In the genomic region with DNA sequence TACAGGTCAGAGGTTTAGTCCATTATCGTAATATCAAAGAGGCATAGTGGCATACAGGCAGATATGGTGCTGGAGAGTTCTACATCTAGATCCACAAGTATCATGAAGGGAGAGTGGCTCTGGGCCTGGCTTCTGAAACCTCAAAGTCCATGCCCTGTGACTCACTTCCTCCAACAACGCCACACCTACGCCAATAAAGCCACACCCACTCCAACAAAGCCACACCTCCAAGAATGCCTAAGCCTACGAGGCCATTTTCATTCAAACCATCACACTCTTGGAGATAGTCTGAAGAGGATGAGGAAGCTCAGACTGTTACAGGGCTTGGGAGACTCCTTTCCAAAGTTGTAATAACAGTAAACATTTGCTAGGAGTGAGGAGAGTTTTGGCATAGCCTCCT, we compare ENCODE assay signal across 20 mouse cellular contexts.
DNase-seq lines count a peak whose midpoint lies in the region; ATAC-seq and TF ChIP-seq lines count a peak whose summit lies in the region.
"Had no signal": no experiment of that assay in that cellular context is flagged by ENCODE, and none has a peak within 500 bp of the region (broad histone marks: within the 10 kb centered on the region; RNA-seq: fewer than 3 reads in every experiment).

No protein-coding gene starts in this region.

- no peaks in the 10 kb centered on the region for H3K9me3 ChIP-seq in stomach, postnatal 0 days (ENCODE audit: control insufficient read depth, low read length)
- H3K9me3 ChIP-seq: embryonic facial prominence, embryonic 10.5 days; forebrain, embryonic 15.5 days; hindbrain, embryonic 10.5 days had no signal

- 0 out of 2 replicates have a peak, but pooled peaks have one; percentile 40 for ATAC-seq in monocyte, adult 5-6 weeks (replicated peaks; ENCODE audit: insufficient number of reproducible peaks, low FRiP score, low TSS enrichment, poor library complexity, severe bottlenecking)
- ATAC-seq in stomach, postnatal 0 days (ENCODE audit: low FRiP score, low TSS enrichment), result no peak
- ATAC-seq: forebrain, embryonic 15.5 days; intestine, embryonic 16.5 days had no signal

- no peaks in the 10 kb centered on the region for H3K27me3 ChIP-seq in stomach, postnatal 0 days (ENCODE audit: control insufficient read depth, insufficient read depth, low read length)
- H3K27me3 ChIP-seq: forebrain, embryonic 15.5 days; heart, embryonic 12.5 days had no signal

- H3K27ac ChIP-seq in stomach, postnatal 0 days (replicated peaks), result no peak overlapping the region
- H3K27ac ChIP-seq: embryonic facial prominence, embryonic 10.5 days; forebrain, embryonic 15.5 days; heart, adult 2 months; hindbrain, embryonic 10.5 days; hindbrain, embryonic 14.5 days had no signal

- H3K36me3 ChIP-seq in stomach, postnatal 0 days (ENCODE audit: control insufficient read depth, insufficient read depth, low read length), result no peaks in the 10 kb centered on the region
- H3K36me3 ChIP-seq: embryonic facial prominence, embryonic 10.5 days; forebrain, embryonic 15.5 days; heart, embryonic 12.5 days; hindbrain, embryonic 10.5 days had no signal

- H3K9ac ChIP-seq in stomach, postnatal 0 days (ENCODE audit: low read length), result no peak overlapping the region
- H3K9ac ChIP-seq: forebrain, embryonic 15.5 days; heart, embryonic 12.5 days; hindbrain, embryonic 14.5 days had no signal

- TF ChIP-seq EP300 in stomach, postnatal 0 days (optimal IDR thresholded peaks at IDR 0.05), result no peak

- DNase-seq in 3134 (ENCODE audit: extremely low read depth, insufficient read length, low spot score) (peak; percentile 25), R1 (ENCODE audit: low read depth, low spot score) (peak; percentile 68), MN1 (ENCODE audit: low spot score) (no peak)
- peak; percentile 25 for DNase-seq in CD4-positive helper T cell, adult 2 months (ENCODE audit: low read depth, low spot score)
- DNase-seq in gastrocnemius, postnatal 4 days (ENCODE audit: low spot score in 2 of 2), result no peak
- no peak for DNase-seq in stomach, postnatal 0 days (ENCODE audit: low spot score)
- DNase-seq: adrenal gland, adult 2 months; adrenal gland, postnatal 25 days; cerebellum, adult 18-20 months; cerebellum, adult 9-11 months; cerebellum, postnatal 36 days; gastrocnemius, postnatal 10 days; heart, adult 2 months had no signal

- H3K4me2 ChIP-seq in stomach, postnatal 0 days (replicated peaks; ENCODE audit: low read depth), result no peak overlapping the region
- H3K4me2 ChIP-seq: forebrain, embryonic 15.5 days; heart, embryonic 12.5 days; hindbrain, embryonic 14.5 days had no signal

- H3K4me1 ChIP-seq in stomach, postnatal 0 days (replicated peaks; ENCODE audit: control insufficient read depth, insufficient read depth), result no peaks in the 10 kb centered on the region
- H3K4me1 ChIP-seq: embryonic facial prominence, embryonic 10.5 days; hindbrain, embryonic 10.5 days had no signal

- no peak overlapping the region for H3K4me3 ChIP-seq in stomach, postnatal 0 days (ENCODE audit: low read depth, low read length)
- H3K4me3 ChIP-seq: embryonic facial prominence, embryonic 10.5 days; forebrain, embryonic 15.5 days; heart, adult 2 months; heart, embryonic 12.5 days; hindbrain, embryonic 10.5 days had no signal

- no peak for TF ChIP-seq CTCF in stomach, postnatal 0 days (IDR thresholded peaks at IDR 0.05; ENCODE audit: low read depth)

- WGBS in stomach, postnatal 0 days, result 78% methylated on average over 4 of the region's 4 CpGs

Comparison
In these comparisons a context has a peak if more than half of its experiments do, and no peak if none do; other contexts are left out.
1. DNase-seq: peak in 3134 (single experiment), CD4-positive helper T cell, adult 2 months (single experiment) and R1 (single experiment); none in gastrocnemius, postnatal 4 days (0 of 2), stomach, postnatal 0 days (single experiment) and MN1 (single experiment).